Mouse (Mus musculus): Measurements from ENCODE around the gene Spata5.

The Spata5 gene

GRCm38 (mm10) chr3:37614878-37615650, 195.4 kb downstream of the Spata5 start:
- no peak for DNase-seq (ENCODE audit: low read depth, low spot score)

- DNase-seq (ENCODE audit: low read depth, low spot score): no peak
These were observed 197.2 kb downstream of the Spata5 start for GRCm38 (mm10) chr3:37616586-37617547.

All from c-Kit-negative CD71-positive TER-119-positive erythroid progenitor cells, embryonic 14.5 days (primary cell).